Mouse (Mus musculus): ENCODE results near the gene Ky.

Ky gene

GRCm38 (mm10) chr9:102504716-102505378 lies 703 bp upstream of the Ky start:
- no peak for DNase-seq

GRCm38 (mm10) chr9:102508315-102508714 lies 2.8 kb downstream of the Ky start:
- no peak for DNase-seq

- no peak for DNase-seq
Observed at GRCm38 (mm10) chr9:102511423-102511822, 5.9 kb downstream of the Ky start.

GRCm38 (mm10) chr9:102513578-102513977 lies 8.0 kb downstream of the Ky start:
- no peak for DNase-seq

- DNase-seq = no peak
Observed at GRCm38 (mm10) chr9:102518443-102518842, 12.9 kb downstream of the Ky start.

- DNase-seq = peak; percentile 31
Observed at GRCm38 (mm10) chr9:102521396-102521795, 15.8 kb downstream of the Ky start.

- DNase-seq = no peak
Observed at GRCm38 (mm10) chr9:102528106-102528505, 22.6 kb downstream of the Ky start.

GRCm38 (mm10) chr9:102528561-102528960 lies 23.0 kb downstream of the Ky start:
- DNase-seq = no peak

DNA sequence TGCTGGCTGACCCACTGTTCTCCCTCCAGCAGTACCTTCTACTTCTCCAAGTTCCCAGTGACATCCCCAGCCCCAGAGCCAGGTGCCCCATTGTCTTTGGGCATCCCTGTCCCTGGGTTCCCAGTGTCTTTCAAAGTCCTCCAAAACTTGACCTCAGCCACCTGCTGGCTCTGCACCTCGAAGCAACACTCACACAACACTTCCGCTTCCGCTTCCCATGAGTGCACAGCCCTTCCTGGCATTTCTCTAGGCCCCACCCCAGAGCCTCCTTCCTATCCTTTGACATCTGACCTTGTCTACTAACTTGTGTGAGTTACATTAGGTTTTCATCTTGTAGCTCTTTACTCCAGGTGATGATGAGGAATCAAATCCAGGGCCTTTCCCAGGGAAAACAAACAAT lies 23.5 kb downstream of the Ky start:
- no peak for DNase-seq

DNA sequence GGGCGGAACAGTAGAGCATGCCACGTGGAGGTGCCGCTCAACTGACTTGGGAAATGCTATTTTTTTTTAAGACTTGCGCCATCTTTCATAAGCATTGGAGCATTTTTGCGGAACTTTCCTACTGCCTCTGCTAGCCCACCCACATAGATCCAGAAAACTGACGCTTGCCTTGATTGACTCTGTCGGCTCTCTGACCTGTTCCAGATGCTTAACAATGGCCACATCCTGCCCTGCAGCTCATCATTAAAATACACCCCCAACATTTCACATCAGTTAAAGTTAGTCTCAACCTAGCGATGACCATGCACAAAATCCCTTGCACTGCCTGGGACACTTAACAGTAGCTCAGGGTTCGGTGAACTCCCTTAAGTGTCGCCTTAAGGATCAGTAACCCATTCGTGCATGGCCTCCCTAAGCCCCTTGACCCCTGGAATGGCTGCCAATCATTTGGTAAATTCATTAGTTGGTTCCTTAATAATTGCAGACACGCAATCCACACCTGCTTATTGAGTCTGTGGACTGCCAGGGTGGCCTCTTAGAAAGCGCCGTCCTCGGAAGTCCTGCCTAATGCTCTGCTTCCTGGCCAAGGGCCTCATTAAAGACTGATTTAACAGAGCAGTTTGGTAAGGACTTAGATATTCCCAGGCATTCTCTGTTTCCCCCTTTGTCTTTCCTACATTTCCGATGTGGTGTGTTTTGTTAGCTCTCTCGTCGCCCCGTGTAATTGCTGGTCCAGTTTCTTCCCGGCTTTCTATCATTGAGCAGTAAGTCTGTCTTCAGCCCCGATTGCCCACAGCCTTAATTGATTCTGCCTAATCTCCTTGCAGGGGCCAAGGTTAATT lies 25.7 kb downstream of the Ky start:
- DNase-seq = no peak

GRCm38 (mm10) chr9:102536968-102537367 lies 31.4 kb downstream of the Ky start:
- no peak for DNase-seq

- DNase-seq = no peak
Observed at GRCm38 (mm10) chr9:102539699-102540098, 34.1 kb downstream of the Ky start.

GRCm38 (mm10) chr9:102541666-102542065 lies 36.1 kb downstream of the Ky start:
- no peak for DNase-seq

DNA sequence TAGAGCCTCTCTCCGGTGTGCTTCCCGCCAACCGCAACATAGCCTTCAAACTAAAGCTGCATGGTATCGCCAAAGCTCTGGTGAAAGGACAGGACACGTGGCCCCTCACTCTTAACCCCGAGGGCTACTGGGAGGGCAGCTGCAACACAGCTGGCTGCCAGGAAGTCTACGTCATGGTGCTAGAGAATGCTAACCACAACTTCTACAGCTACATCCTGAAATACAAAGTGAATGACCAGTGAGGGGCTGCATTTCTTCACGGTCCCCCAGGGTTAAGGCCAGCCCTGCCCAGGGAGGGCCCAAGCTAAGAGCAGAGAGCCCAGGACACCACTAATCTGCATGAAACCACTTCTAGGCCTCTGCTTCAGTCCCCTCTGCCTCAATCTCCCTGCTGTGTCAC lies 37.0 kb downstream of the Ky start:
- no peak for DNase-seq

DNA sequence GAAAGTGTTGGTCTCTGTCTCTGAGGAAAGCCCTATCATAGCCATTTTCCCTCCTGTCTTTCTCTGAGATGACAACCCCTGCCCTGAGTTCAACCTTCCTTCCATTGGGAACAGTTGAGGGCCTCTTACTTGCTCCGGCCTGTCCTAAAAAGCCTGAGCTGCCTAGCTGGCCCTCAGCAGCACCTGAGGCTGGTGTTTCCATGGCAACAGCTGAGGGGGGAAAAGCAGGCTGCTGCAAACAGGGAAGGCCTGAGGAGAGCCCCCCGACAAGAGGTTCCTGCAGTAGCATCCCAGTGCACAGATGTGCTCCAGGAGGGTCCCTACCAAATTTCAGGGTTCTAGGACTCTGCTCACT lies 38.2 kb downstream of the Ky start:
- no peak for DNase-seq

- DNase-seq = no peak
Observed at GRCm38 (mm10) chr9:102544116-102544772, 38.7 kb downstream of the Ky start.

DNA sequence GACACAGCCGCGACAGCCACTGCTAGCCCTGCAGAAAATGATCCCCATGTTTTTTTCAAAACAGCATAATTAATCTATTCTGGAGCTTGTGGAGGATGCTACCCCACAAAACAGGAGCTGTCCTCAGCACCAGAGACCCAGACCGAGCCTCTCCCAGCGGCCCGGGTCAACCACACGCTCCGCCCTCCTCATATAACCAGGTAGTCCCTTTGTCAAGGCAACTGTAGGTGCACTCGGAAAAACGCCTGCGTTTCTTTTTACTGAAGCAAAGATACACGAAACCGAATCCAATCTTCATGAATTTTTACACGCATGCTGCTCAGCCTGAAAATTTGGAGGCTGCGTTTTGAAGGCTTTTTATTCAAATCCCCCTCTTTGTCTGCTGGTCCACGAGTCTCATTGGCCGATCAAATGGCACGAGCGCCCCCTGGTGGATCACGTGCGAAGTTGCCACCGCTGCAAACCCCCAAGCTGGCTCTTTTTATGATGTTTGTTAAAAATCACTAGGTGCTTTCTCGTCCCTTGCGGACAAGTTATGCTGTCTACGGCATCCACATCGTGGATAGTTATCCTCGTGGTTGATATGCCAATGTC lies 39.3 kb downstream of the Ky start:
- DNase-seq = peak; percentile 68

DNA sequence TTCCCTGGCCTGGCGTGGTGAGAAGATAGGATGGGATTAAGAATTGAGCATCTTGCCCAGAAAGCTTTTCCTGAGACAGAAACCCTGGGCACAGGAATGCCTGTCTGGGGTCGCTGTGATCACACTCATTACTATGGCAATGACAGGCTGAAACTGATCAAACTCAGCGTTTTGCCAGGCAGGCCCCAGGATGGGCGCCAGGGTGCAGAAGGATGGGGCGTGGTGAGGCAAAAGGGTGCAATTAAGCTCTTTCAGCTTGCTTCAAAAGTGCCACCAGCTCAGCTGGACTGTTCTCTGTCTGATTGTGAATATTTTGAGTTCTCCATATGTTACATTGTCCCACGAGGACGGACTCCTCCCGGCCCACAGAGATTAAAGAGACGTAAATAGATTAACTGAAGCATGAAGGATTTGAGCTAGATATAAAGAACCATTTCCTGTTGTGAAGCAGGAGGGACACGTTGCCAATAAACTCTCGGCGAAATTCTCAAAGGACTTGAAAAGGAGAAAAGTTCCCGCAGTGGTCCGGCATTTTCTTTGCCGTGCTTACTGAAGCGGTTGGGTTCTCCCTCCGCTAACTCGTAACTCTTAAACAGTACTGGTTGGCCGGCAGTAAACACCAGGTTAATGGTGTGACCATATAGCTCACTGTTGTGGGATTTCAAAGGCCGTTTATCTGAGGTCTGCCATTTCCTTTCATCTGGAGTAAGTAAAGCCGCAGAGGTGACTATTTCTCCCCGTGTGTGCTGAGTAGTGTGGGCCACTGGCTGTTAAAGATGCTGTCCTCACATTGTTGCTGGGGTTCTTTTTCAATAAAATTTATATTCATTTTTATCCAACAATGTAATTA lies 40.1 kb downstream of the Ky start:
- DNase-seq = no peak

DNA sequence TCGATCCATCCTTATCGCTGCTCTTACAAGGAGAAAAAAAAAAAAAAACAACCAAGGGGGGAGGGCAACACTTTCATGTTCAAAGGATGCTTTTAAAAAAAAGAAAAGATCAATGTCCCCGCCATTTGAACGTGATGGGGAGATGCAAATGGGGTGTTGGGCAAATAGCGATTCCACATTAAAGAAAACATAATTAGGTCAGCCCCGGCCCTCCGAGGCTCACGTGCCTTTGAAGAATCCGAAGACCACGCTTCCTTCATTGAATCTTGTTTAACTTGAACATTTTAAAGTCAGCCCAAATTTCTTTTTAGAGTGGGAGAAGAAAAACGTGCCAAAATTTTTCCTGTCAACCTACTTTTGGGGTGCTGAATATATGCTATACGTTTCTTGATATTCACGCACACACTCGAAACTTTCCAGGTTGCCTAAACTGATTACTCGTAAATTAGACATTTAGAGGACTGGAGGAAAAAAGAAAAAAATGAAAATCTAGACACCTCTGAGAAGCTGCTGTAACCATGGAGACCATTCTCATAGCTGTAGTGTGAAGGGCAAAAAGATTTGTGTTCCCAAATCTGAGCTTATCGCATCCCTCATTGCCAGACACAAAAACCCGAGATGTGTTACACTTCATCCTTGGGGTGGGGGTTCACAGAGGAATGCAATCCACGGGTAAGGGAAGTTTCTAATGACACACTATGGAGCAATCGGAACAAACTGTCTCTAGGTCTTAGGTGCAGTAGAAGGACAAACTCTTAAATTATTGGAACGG lies 40.9 kb downstream of the Ky start:
- DNase-seq = no peak

DNA sequence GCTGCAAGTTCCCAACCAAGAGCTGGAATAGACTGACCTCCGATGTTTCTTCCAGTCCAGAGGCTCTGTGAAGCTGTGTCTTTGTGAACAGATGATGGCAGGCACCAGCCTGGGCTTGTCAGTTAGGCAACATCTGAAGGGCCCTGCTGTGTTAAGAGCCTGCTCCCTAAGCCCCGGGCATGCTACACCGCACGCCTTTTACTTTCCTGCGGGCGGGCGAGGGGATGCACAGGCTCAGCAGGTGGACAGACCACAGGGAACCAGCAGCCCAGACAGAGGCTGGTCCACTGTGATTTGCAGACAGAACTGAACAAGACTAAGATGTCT lies 41.4 kb downstream of the Ky start:
- DNase-seq = no peak

DNA sequence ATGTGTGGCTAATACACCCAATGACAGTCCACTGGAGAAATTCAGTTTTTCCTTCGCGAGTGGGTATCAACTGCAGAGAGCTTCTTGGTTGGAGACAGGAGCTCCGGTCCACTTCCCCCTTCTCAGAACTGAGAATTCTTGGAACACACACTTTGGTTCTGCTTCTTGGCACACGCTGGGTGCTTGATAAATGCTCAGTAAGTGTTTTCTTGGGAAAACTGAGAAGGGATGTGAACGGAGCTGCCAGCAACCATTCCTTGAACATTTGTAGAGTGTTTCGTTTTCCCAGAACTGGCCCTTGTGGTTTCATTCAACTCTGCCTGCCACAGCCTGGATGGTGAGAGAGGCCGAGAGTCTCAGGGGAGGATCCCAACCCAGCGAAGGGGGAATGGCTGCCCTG lies 43.7 kb downstream of the Ky start:
- DNase-seq = peak; percentile 20

- DNase-seq = peak; percentile 26
Observed at GRCm38 (mm10) chr9:102551771-102552170, 46.2 kb downstream of the Ky start.
